Mouse (Mus musculus) gastrocnemius, adult 2 months (tissue): ENCODE measurements around the gene Ccpg1os. TPM values are rescaled to one million over a fixed set of nuclear protein-coding genes. Genes with fewer than 3 reads are reported as not detected.

Source experiments
- DNase-seq: peaks from one replicate; pipeline ENCODE4 v3.0.0; 2022
- H3K27ac ChIP-seq: fragments of 200-600 bp; 2 replicates; pipeline ENCODE4 v1.8.1; 2022; ENCODE audit warnings: mild to moderate bottlenecking
- H3K4me3 ChIP-seq: fragments of 200-600 bp; 2 replicates; pipeline ENCODE4 v1.8.1; 2022; ENCODE audit warnings: mild to moderate bottlenecking, moderate library complexity
- CTCF ChIP-seq: fragments of 200-600 bp; IDR thresholded peaks from 2 replicates; pipeline ENCODE4 v1.8.1; 2022; ENCODE audit warnings: antibody characterized with exemption, mild to moderate bottlenecking, moderate library complexity
- intact Hi-C: fragments of 180-260 bp; cut with DNase I; formaldehyde crosslinking; loops from one replicate; pipeline ENCODE4 v1.15.1; 2025
- total RNA-seq, 2 experiments: library from RNA; stranded (reverse); gene quantifications; 2 replicates each; pipeline ENCODE4 v1.2.3; 2021

Ccpg1os gene
- total RNA-seq, 2 experiments from 2014 or later: 8.8 to 11.8 TPM

- intact Hi-C loops: no loop called here
- DNase-seq: no peak
- Histone ChIP-seq H3K4me3 (no peak overlapping the region), H3K27ac (no peak overlapping the region)
- TF ChIP-seq CTCF: no peak
These were observed 12.7 kb downstream of the Ccpg1os start for GRCm38 (mm10) chr9:72972435-72972834.

- intact Hi-C loops: loop anchor here (2.0 kb wide), 1 partner anchor 121 kb away; no protein-coding TSS in a partner anchor
- no peak for DNase-seq
- no peak overlapping the region for H3K4me3 ChIP-seq
- no peak overlapping the region for H3K27ac ChIP-seq
- TF ChIP-seq CTCF: peak; percentile 13; the same call in 1 of the 2 replicates
These were observed 15.3 kb downstream of the Ccpg1os start for GRCm38 (mm10) chr9:72969874-72970273.

- peak; percentile 30 for DNase-seq
- Histone ChIP-seq H3K4me3 (peak overlapping the region; percentile 33; the same call in 1 of the 2 replicates), H3K27ac (peak overlapping the region; percentile 35; the same call in 1 of the 2 replicates)
- peak; percentile 70 for TF ChIP-seq CTCF
- intact Hi-C loops: loop anchor here (2.0 kb wide), 1 partner anchor 122 kb away; no protein-coding TSS in a partner anchor
These were observed 16.7 kb downstream of the Ccpg1os start for GRCm38 (mm10) chr9:72968349-72969061.

- no peak for TF ChIP-seq CTCF
- intact Hi-C loops: no loop called here
These were observed 23.2 kb downstream of the Ccpg1os start for GRCm38 (mm10) chr9:72961959-72962358.

DNA sequence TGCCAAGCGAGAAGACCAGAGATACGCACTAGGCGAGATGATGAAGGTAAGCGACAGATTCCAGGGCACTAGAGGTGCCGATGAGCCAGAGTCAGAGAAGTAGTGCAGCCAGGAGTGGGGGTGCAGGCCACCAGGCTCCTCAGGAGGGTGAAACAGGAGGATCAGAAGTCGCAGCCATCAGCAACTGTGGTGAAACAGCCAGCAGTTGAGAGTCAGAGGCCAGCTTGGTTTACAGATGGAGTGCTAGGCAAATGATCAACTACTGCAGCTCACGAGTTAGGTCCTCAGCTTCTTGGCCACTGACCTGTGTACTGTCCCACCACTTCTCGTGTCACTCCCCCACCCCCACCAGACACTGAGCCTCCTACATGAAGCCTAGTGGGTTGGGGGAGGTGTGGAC is 23.8 kb downstream of the Ccpg1os start:
- intact Hi-C loops: no loop called here
- no peak overlapping the region for H3K27ac ChIP-seq
- TF ChIP-seq CTCF: no peak
- DNase-seq: no peak
- no peak overlapping the region for H3K4me3 ChIP-seq

More at GRCm38 (mm10) chr9:72961959-72962358, 23.2 kb downstream of the Ccpg1os start:
- H3K27ac ChIP-seq: no peak overlapping the region
- DNase-seq: no peak
- H3K4me3 ChIP-seq: no peak overlapping the region

GRCm38 (mm10) chr9:72958521-72959450 is 26.4 kb downstream of the Ccpg1os start, which contains the start of the genes Dyx1c1 and Gm44503:
Gene Dyx1c1, plus strand, starts transcription at chr9:72958785.
Gene Gm44503, plus strand, starts transcription at chr9:72958852.
- H3K27ac ChIP-seq: peak within 1 kb of the TSS; percentile 75
- TF ChIP-seq CTCF: no peak
- H3K4me3 ChIP-seq: peak within 1 kb of the TSS; percentile 85
- intact Hi-C loops: loop anchor here (5.0 to 10.0 kb wide), 2 partner anchors 66 to 194 kb away; no protein-coding TSS in a partner anchor
- peak; percentile 85 for DNase-seq

DNA sequence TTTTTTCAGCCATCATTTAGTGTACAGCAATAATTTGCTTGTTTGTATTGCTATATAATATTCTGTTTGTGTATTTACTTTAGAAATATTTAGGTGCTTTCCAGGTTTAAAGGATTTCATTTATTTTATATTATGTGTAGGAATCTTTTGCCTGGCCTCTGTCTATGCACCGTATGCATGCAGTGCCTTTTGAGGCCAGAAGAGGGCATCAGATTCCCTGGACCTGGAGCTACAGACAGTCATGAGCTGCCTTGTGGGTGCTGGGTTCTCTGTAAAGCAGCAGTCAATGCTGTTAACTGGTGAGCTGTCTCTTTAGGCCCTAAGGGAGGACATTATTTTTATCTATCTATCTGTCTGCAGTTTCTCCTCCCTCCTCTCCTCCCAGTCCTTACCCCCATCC is 29.6 kb downstream of the Ccpg1os start:
- TF ChIP-seq CTCF: peak; percentile 74
- no peak overlapping the region for H3K4me3 ChIP-seq
- DNase-seq: no peak
- intact Hi-C loops: loop anchor here (5.0 to 10.0 kb wide), 2 partner anchors 63 to 191 kb away; no protein-coding TSS in a partner anchor
- no peak overlapping the region for H3K27ac ChIP-seq

DNA sequence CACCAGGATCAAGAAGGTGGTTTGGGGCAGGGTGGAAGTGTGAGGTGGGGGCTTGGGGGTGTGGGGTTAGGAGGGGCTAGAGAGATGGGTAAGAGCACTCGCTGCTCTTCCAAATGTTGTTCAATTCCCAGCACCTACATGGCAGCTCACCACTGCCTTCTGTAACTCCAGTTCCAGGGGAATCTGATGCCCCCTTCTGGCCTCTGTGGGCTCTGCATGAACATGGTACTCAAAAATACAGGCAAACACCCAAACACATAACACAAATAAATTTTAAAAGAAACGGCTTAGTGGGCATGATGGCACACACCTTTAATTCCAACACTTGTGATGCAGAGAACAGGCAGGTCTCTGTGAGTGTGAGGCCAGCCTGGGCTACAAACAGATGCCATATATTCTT is 30.4 kb downstream of the Ccpg1os start:
- DNase-seq: no peak
- TF ChIP-seq CTCF: peak; percentile 51
- Histone ChIP-seq H3K27ac (no peak overlapping the region), H3K4me3 (no peak overlapping the region)
- intact Hi-C loops: loop anchor here (5.0 to 10.0 kb wide), 2 partner anchors 62 to 190 kb away; no protein-coding TSS in a partner anchor

DNA sequence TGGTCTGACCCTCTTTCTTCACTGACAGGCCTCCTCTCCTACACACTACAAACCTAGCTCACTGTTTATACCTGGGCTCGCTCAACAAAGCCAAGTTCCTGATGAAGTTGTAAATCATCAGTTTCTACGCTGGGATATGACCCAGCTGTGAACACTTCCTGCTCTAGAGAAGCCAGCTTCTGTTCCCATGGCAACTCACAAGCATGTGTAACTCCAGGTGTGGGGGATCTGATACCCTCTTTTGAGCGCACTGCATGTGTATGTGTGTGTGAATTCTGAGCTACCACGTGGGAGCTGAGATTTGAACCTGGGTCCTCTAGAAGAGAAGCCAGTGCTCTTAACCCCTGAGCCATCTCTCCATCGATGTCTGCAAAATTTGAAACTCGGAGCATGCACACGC is 35.6 kb downstream of the Ccpg1os start:
- intact Hi-C loops: no loop called here
- no peak for TF ChIP-seq CTCF
- DNase-seq: no peak
- no peak overlapping the region for H3K27ac ChIP-seq
- no peak overlapping the region for H3K4me3 ChIP-seq

DNA sequence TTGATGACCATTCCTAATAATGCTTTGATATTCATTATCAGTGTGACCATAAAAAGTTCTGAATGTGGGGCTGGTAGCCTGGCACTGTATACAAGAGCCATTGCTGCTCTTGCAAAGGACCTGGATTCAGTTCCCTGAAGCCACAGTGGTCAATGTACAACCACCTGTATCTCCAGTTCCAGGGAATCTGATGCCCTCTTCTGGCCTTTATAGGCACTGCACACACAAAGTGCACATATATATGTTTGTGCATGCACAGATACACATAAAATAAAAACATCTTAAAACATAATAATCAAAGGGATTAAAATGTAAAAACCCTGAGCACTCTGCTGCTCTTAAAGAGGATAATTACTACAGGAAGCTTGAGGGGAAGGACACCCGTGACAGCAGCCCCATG is 38.2 kb downstream of the Ccpg1os start:
- Histone ChIP-seq H3K4me3 (no peak overlapping the region), H3K27ac (no peak overlapping the region)
- peak; percentile 6; the same call in 1 of the 2 replicates for TF ChIP-seq CTCF
- no peak for DNase-seq
- intact Hi-C loops: no loop called here

GRCm38 (mm10) chr9:72944286-72944685 is 40.9 kb downstream of the Ccpg1os start:
- DNase-seq: no peak
- no peak overlapping the region for H3K27ac ChIP-seq
- intact Hi-C loops: no loop called here
- TF ChIP-seq CTCF: no peak
- no peak overlapping the region for H3K4me3 ChIP-seq

DNA sequence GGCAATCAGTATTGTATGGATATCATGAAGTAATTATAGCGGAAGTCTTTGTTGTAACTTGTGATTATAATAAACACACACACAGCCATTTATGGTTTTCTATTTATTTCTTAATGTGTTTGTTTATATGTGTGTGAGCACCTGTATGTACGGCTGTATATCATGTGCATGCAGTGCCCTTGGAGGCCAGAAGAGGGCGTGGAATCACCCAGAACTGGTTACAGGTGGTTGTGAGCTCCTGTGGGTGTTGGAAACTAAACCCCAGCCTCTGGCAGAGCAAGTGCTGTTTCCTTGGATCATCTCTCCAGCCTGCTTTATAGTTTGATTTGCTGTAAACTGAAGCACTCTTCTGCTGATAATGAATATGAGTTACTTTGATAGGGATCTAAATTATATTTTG is 41.8 kb downstream of the Ccpg1os start:
- intact Hi-C loops: no loop called here
- TF ChIP-seq CTCF: peak; percentile 33; the same call in 1 of the 2 replicates
- Histone ChIP-seq H3K27ac (no peak overlapping the region), H3K4me3 (no peak overlapping the region)
- DNase-seq: no peak
